Mouse (Mus musculus): Measurements from ENCODE around the gene Mbtd1.

The Mbtd1 gene

DNA sequence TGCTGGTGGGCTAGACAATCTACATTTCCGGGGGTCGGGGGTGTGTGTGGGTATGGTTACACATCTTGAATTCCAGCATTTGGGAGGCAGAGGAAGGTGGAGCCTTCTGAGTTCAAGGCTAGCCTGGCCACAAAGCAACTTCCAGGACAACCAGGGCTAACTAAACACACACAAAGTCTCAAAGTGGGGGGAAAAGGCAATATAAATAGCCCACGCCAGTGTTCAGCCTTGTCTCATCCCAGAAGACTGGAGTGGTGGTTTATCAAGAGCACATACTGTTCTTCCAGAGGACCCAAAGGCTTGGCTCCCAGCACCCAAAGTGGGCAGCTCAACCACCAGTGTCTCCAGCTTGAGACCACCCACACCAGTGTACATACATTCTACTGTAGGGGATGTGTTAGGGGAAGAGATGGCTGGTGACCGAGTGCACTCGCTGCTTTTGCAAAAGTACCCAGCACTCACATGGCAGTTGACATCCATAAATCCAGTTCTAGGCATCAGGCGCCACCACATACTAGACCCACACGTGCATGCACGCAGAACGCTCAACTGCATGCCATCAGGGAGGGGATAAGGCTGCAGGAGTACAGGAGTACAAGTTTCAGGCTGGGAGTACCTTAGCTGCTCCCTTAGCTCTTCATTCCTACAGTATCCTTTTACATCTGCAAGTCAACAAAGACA is 63.4 kb downstream of the Mbtd1 start:
- no peak for DNase-seq

DNA sequence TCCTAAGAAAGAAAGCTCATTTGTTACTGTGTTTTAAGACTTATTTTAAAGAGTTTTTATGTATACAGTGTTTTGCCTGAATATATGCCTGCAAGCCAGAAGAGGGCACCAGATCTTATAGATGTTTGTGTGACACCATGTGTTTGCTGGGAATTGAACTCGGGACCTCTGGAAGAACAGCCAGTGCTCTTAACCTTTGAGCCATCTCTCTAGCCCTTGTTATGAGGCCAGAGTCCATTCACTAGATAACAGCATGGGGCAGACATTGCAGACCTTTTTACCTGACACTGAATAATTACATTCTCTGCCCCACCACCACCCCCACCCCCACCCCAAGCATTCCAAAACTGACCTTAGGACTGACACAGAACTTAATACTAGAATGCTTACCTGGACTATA is 64.4 kb downstream of the Mbtd1 start:
- no peak for DNase-seq

DNA sequence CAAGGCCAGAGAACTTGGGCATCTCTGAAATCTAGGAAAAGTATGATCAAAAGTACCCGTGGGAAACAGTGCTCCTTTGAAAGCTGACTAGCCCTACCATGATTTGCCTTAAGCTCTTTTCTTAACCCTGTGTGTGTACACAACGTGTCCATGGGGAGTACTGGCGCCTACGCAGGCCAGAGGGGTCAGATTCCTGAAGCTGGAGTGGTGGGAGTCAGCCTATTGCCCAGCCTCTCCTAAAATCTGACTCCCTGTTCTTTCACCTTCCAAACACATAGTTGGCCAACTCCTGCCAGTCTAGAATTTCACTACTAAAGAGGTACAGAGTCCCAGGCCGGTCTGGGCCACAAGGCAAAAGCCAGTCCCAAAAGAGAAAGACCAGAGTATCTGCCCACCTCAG is 66.7 kb downstream of the Mbtd1 start:
- no peak for DNase-seq

DNA sequence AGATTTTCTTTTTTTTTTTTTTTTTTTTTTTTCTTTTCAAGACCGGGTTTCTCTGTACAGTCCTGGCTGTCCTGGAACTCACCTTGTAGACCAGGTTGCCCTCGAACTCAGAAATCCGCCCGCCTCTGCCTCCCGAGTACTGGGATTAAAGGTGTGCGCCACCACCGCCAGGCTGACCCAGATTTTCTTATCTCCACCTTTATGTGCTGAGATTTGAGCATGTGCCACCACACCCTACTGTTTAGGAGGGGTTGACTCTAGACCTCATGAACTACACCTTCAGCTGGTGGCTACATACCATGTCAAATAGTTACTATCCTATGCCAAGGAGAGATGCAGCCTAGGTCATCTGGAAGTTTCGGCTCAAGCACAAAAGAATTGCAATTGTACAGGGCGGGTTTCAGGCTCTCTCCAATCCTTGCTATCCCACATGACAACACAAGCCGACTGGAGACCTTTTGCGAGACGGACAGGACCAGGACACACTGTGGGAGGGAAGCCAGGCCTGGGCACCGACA is 69.1 kb downstream of the Mbtd1 start:
- DNase-seq: no peak

DNA sequence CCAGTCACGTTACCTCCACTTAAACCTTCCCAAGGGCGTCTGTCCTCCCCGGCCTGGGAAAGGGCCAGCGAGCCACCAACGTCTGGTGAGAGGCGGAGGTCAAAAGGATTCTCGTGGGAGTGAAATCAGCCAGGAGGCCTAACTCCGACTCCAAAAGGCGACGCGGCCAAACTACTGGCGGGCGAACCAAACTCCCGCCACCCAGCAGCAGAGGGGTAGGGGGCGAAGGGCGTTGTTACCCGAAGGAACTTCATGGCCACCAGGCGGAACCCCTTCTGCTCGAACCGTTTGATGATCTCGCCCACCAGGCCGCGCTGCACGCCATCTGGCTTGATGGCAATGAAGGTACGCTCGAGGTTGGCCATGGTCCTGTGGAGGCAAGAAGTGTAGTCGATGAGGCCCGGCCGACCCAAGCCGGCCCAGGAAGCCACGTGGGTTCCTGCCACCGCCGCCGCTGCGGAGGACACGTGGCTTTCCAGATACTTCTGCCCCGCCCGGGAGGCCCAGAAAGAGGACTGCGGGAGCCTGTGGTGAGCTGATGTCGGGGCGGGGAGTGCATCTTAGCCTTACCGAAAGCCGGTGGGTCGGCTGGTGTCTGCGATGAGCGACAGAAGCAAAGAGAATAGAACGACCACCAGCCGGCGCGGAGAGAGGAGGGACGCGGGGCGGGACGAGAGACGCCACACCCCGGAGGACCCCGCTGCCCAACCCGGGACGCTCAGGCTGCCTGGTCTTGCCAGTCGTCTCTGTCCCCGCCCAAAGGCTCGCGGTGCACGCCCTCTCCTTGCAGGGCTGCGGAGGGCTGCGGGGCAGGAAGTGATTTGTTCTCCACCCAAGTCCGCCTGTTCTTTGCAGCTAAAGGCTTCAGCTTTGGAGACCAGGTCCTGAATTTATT is 69.9 kb downstream of the Mbtd1 start:
- DNase-seq: peak; percentile 97

DNA sequence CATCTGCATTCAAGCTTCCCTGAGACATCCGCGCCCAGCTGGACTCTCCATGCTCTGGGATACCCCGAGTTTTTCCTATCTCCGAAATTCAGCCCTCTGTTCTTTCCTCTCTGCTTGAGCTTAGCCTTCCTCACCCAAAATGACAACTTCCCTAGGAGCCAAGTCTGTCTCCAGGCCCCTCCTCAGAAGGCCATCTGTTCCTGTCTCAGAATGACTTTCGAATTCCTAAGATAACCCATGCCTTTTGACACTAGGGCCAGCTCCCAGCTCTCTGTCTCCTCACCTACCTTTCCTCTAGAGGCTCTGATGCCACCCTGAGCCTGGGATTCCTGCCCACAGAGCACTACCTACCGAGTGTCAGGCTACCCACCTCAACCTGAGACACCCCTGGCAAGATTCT is 70.5 kb downstream of the Mbtd1 start, which contains the start of gene Nme2:
Nme2 (minus strand) TSS at position 101 of the 400 bp plus-strand sequence.
- no peak for DNase-seq

DNA sequence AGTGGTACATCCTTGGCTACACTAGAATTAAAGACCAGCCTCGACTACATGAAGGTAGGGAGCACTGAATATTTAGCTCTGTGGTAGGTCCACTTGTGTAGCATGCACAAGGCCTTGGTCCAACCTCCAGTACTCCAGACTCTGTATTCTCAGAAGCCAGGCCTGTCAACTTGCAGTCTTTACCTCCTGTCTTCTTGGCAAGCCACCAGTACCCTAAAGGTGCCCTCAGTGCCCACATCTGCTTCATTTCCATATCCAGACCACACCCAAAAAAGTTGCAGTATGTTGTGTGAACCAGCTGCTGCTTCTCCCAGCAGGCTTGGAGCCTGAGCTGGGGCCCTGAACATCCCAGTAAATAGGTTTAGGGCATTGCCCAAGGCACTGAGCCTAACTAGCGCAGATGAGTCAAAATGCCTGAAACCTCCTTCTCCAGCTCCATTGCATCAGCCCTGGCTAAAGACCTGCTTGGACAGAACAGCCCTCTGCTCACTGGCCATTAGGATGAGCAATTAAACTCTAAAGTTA is 71.4 kb downstream of the Mbtd1 start:
- DNase-seq: no peak

DNA sequence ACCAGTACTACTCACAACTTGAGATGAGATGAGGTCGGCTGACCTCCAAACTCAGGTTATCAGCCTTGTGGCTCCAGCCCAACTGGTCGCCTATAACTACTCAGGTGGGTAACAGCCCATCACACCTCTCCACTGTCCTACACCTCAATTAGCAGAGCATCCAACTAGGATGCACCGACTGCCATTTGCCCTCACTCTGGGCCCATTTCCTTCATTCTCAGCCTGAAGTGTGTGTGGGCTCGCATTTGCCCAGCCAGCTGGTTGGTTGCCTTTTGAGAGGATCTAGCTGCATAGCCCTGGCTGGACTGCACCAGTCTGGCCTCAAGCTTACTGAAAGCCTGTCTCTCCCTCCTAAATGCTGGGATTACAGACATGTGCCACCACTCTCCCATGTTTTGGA is 72.1 kb downstream of the Mbtd1 start:
- no peak for DNase-seq

DNA sequence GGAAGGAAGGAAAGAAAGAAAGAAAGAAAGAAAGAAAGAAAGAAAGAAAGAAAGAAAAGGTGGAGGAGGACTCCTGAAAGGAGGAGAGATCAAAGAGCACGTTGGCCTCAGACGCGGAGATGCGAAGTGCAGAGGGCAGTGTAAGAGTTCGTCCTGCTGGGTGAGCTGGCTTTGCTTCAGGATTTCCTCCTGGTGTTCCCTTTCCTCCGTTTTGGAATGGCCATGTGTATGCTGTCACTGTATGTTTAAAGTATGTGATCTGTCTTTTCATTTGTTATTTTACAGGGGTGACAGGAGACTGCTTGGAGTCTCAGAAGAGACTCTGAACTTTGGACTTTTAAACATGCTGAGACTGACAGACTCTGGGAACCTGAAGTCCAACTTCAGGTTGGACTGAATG is 75.8 kb downstream of the Mbtd1 start:
- DNase-seq: no peak

DNA sequence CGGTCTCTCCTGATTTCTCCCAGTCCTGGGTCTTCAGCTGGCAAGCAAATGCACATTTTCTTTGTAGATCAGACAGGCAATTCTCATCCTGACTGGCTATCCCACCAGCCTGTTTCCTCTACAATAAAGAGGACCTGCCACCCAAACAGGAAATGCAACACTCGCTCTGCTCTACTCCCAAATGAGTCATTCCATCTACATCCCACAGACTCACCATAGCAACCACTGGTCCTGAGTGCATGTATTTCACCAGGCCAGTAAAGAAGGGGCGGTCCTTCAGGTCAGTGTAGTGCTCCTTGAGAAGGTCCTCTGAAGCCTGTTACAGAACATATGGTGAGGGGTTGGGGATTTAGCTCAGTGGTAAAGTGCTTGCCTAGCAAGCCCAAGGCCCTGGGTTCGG is 77.4 kb downstream of the Mbtd1 start:
- peak; percentile 80 for DNase-seq

DNA sequence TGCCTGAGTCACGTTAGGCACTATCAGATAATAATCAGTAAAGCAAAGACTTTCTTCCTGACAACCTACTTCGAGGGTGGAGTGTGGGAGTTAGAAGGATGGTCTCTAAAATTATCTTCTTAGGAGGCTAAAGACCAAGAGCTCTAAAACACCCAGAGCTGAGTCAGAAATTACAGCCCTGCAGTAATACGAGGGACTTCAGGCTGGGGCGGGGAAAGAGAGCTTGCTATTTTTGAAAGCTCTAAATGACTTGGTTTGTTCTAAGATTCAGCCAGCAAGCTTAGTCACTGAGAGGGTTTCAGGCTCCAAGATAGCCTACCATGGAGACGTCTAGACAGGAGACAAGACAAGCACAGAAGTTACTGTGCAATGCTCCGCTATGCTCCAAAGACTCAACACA is 79.7 kb downstream of the Mbtd1 start:
- DNase-seq: no peak

DNA sequence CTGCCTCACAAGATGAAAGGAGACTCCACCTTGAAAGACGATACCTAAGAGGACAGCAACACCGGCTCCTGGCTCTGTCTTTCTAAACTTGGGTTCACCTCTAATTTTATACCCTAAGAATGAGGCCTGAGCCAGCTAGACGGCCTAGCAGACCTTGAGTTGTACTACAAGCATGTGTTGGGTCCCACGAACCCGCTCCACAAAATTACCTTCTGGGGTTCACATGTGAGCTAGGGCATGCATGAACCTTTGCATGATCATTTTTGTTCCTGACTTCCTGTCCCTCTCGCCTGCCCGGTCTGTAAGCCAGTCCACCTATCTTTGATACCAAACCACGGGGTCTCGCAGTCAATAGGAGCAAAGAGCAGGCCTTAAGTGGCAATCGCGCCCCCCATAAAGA is 81.7 kb downstream of the Mbtd1 start:
- no peak for DNase-seq

DNA sequence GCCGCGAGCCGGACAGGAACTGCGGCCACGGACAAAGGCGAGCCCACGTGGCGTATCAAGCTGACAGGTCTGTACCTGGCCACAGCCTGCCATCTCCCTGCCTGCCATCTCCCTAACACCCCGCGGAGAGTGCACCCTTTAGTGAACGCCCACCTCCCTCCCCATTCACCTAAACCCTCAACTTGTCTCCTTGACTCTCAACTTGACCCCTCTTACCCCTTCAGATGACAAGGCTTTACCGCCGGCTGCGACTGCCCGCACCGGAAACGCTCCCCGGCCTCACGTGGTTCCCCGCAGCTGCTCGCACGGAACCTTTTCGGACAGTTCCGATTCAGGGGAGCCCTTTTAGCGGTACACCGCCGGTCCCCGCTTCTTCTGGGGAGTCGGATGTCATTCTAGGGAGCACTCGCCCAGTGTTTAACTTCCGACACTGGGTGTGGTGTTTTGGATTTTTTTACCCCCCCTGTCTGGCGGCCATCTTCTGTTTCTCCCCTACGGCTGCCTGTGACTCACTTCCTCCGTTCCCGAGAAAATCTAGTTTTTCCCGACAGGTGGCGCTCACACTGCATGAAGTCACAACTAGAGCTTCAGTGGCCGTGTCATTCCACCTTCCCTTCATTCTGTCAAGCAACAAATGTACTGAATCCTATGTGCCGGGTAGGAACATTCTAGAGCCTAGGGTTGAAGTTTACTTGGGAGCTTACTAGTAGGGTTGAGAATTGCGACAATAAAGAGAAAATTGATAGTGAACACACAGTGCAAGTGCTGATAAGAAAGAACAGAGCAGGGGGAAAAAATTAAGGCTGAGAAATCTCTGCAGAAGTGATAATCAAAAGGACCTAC is 82.6 kb downstream of the Mbtd1 start, which contains the start of the genes Gm20390 and Nme1:
Gm20390 (minus strand) TSS at position 289 of the 843 bp plus-strand sequence.
Nme1 (minus strand) TSS at position 517 of the 843 bp plus-strand sequence.
- peak; percentile 99 for DNase-seq

DNA sequence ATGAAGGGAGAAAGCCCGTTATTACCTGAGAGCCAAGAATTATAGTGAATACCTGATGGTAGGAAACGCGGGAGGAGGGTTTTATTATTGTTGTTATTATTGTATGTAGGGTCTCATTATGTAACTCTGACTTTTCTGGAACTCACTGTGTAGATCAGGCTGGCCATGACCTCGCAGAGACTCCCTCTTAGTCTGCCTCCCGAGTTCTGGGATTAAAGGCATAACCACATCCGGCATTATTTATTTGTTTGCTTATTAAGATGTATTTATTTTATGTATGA is 83.1 kb downstream of the Mbtd1 start:
- no peak for DNase-seq

DNA sequence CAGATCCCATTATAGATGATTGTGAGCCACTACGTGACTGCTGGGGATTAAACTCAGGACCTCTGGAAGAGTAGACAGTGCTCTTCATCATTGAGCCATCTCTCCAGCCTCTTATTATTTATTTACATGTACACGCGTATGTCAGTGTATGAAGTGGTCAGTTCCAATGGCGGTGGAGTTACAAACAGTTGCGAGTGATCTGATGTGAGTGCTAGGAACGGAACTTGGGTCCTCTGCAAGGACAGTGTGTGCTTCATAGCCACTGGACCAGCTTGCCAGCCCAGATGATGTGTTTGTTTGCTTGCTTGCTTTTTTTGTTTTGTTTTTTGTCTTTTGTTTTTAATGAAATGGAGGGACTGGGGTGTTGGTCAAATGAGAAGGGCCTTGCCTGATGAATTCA is 83.5 kb downstream of the Mbtd1 start:
- DNase-seq: no peak

DNA sequence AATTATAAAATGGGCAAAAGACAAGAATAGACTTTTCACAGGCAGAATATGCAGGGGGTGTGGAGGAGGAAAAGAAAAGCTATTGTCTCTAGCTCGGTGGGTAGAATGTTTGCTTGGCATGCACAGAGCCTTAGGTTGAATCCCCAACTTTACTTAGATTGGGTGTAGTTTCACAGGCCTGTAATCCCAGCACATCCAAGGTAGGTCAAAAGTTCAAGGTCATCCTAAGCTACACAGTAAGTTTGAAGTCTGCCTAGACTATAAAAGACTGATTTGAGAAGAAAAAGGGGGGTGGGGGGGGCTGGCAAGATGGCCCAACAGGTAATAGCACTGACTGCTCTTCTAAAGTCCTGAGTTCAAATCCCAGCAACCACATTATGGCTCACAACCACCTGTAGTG is 84.1 kb downstream of the Mbtd1 start:
- no peak for DNase-seq

DNA sequence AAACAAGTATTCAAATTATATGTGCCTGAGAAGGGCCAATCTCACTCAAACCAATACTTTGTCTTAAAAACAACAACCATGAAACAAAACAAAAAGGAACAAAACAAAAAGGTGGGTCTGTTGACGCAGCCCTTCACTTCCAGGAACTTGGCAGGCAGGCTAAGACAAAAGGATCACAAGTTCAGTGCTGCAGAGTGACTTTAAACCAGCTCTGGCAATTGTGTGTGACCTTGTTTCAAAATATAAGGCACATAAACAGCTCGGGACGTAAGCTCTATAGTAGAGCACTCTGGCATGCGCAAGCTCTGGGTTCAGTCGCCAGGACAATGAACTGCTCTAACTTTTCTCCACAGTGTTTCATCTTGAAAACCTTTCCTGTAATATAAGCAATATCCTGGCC is 87.3 kb downstream of the Mbtd1 start:
- no peak for DNase-seq

DNA sequence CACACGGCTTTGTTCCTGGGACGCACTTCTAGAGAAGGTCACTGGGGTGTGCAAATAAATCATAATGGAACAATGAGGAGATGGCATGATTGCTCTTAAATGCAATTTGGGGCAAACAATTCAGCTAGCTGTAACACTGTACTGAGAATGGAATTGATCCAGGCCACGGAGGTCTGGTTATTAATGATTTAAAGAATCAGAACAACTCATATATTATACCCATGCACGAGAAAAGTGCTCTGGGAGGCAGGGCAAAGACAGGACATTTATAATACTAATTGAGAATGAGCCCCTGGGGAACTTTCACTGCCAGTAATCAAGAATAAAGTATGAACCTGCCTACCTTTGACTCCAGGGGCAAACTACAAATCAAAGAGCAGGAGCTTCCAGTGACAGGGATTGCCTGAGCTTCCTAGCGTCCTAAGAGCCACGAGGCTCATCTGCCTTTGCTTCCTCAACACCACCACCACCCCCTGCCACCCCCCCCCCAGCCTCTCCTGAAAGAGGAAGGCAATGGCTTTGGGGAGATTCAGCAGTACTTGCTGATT is 93.9 kb downstream of the Mbtd1 start:
- DNase-seq: no peak

DNA sequence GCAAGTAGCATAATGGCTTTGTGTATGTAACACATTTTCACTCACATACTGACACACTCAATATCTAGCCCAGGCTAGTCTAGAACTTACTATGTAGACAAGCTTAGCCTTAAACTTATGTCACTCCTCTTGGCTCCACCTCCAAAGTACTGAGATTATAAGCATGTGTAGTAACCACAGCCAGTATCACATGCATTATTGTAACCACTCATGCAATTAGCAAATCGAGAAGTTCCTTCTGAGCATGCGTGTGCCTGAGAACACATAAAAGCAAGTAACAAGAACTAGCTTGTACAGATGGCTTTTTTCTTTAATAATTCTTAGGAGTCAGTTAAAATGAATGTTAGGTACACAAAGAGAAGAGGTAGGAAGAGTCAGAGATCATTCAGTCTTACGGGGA is 99.0 kb downstream of the Mbtd1 start:
- DNase-seq: peak; percentile 44

DNA sequence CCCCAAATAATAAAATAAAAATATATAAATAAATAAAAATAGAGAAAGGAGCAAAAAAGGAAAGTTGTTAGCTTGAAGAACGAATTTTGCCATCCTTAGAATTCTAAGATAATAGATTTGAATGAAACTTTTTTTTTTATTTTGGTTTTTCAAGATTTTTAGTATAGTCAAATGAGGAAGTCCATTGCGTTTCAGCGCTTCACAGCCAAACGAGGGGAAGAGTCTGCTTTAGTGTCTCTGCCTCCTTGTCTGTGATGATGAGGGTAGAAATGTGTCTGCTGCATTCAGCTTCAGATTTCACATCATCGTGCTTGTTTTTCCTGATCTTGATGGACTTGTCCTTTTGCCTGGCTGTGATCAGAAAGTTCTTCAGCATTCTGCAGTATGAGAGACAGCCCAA is 99.6 kb downstream of the Mbtd1 start:
- no peak for DNase-seq

DNA sequence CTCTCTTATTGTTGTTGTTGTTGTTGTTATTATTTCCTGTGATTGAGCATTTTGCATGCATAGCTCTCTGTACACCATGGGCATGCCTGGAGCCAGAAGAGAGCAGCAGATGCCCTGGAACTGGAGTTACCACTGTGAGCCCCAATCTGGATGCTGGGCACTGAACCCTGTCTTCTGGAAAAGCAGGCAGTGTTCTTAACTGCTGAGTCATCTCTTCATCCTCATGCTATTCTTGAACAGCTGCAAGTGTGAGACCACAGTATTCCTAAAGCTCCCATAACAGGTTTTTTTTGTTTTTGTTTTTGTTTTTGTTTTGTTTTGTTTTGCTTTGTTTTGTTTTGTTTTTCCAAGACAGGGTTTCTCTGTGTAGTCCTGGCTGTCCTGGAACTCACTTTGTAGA is 100.6 kb downstream of the Mbtd1 start:
- no peak for DNase-seq

DNA sequence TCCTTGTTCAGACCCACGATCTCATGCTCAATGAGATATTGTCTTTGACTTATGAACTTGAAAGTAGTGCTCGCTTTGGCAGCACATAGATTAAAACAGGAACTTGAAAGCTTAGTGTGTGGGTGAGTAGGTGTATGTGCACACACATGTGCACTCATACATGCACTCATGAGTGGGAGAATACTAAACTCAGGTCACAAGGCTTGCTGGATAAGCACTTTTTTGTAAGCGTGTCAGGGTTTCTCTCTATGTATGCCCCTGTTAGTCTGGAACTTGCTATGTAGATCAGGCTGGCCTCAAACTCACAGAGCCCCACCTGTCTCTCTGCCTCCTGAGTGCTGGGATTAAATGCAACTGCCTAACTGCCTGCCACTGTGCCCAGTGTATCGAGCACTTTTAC is 101.4 kb downstream of the Mbtd1 start:
- no peak for DNase-seq

All from lung, postnatal 36 days (tissue).